Mouse (Mus musculus) midbrain, embryonic 11.5 days (tissue): ENCODE results near the gene Plekha5. TPM values are rescaled to one million over a fixed set of nuclear protein-coding genes. Genes with fewer than 3 reads are reported as not detected.

Source experiments
- ATAC-seq: fragments of 200-750 bp; cut with Nextera tagmentation; 2 replicates; pipeline ENCODE4 v1.8.0; 2017; ENCODE audit warnings: moderate TSS enrichment, moderate library complexity; ENCODE audit not compliant: low FRiP score
- DNase-seq: peaks from one replicate; pipeline ENCODE4 v3.0.0; 2015; ENCODE audit warnings: low spot score; ENCODE audit errors: missing footprints
- H3K27ac ChIP-seq: fragments of 300-500 bp; sonication (generic); 2 replicates; pipeline ENCODE4 v1.5.1; 2014; ENCODE audit warnings: low read depth, low read length
- H3K27me3 ChIP-seq: fragments of 300-500 bp; sonication (generic); 2 replicates; pipeline ENCODE4 v1.6.1; 2014; ENCODE audit warnings: mild to moderate bottlenecking, low read length, moderate library complexity, mixed read lengths; ENCODE audit not compliant: control insufficient read depth, insufficient read depth
- H3K36me3 ChIP-seq: fragments of 300-500 bp; sonication (generic); 2 replicates; pipeline ENCODE4 v1.6.1; 2014; ENCODE audit warnings: mild to moderate bottlenecking, low read length, moderate library complexity, mixed read lengths; ENCODE audit not compliant: control insufficient read depth, insufficient read depth
- H3K4me1 ChIP-seq: fragments of 300-500 bp; sonication (generic); 2 replicates; pipeline ENCODE4 v1.6.1; 2014; ENCODE audit warnings: low read length; ENCODE audit not compliant: control insufficient read depth, insufficient read depth
- H3K4me2 ChIP-seq: fragments of 300-500 bp; sonication (generic); 2 replicates; pipeline ENCODE4 v1.6.1; 2014; ENCODE audit warnings: mild to moderate bottlenecking, moderate library complexity
- H3K4me3 ChIP-seq: fragments of 300-500 bp; sonication (generic); 2 replicates; pipeline ENCODE4 v1.5.1; 2014; ENCODE audit warnings: low read depth, low read length
- H3K9ac ChIP-seq: fragments of 300-500 bp; sonication (generic); 2 replicates; pipeline ENCODE4 v1.6.1; 2014; ENCODE audit warnings: low read length
- H3K9me3 ChIP-seq: fragments of 300-500 bp; sonication (generic); 2 replicates; pipeline ENCODE4 v1.6.1; 2016; ENCODE audit warnings: low read length; ENCODE audit not compliant: control insufficient read depth
- whole genome bisulfite sequencing: fragments of 180-500 bp; shearing (Covaris S2); extraction: QIAGEN DNeasy Blood & Tissue Kit; methylation state at CpG from one replicate; pipeline ENCODE4 v1.1.7; 2014; 5-methylcytosine and 5-hydroxymethylcytosine counted together
- polyA plus RNA-seq: library from polyadenylated mRNA; unstranded; fragments of >200 nt; fragmentation: Nextera tagmentation; extraction: Ambion mirVana; gene quantifications from 2 replicates; pipeline ENCODE4 v1.2.1, GENCODE M21; 2014

The Plekha5 gene
- polyA plus RNA-seq, 1 experiment from 2014 or later, result 56.9 TPM

- Histone ChIP-seq H3K27me3 (no peaks in the 10 kb centered on the region), H3K9ac (no peak overlapping the region), H3K4me2 (no peak overlapping the region), H3K4me1 (peaks cover 5% of the 10 kb centered on the region; the same call in 1 of the 2 replicates), H3K4me3 (no peak overlapping the region), H3K27ac (no peak overlapping the region), H3K9me3 (no peaks in the 10 kb centered on the region), H3K36me3 (no peaks in the 10 kb centered on the region)
- WGBS, result 91% methylated on average over 10 of the region's 10 CpGs
- ATAC-seq (no peak), DNase-seq (no peak)
Measured at GRCm38 (mm10) chr6:140480425-140481081, 56.7 kb downstream of the Plekha5 start.

- Histone ChIP-seq H3K9me3 (no peaks in the 10 kb centered on the region), H3K9ac (no peak overlapping the region), H3K36me3 (no peaks in the 10 kb centered on the region), H3K4me3 (no peak overlapping the region), H3K4me2 (no peak overlapping the region), H3K27ac (no peak overlapping the region), H3K4me1 (peaks cover 5% of the 10 kb centered on the region; the same call in 1 of the 2 replicates), H3K27me3 (no peaks in the 10 kb centered on the region)
- DNase-seq (no peak), ATAC-seq (no peak)
- WGBS, result 82% methylated on average over 7 of the region's 7 CpGs
Measured at GRCm38 (mm10) chr6:140481701-140482460, 58.0 kb downstream of the Plekha5 start.

DNA sequence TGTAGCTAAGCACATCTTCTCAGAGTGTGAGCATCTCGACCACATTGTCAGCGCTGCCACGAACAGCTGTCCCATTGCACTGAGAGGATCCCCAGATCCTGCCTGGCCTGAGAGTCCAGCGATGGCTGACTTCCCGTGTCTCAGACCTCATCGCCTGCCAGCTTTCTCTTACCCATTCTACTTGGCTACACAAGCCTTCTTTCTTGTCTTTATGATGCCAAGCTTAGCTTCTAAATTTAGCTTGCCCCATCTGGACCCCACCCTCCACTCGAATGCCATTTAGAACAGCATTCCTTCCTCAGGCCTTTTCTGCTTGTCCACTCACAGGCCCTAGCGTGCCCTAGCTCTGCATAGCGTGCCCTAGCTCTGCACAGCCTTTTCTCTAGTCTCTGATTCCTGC is 60.3 kb downstream of the Plekha5 start:
- H3K4me3 ChIP-seq, result no peak overlapping the region
- no peaks in the 10 kb centered on the region for H3K36me3 ChIP-seq
- no peaks in the 10 kb centered on the region for H3K27me3 ChIP-seq
- WGBS, result 90% methylated on average over 9 of the region's 9 CpGs
- DNase-seq (no peak), ATAC-seq (no peak)
- no peak overlapping the region for H3K4me2 ChIP-seq
- no peak overlapping the region for H3K9ac ChIP-seq
- no peak overlapping the region for H3K27ac ChIP-seq
- H3K9me3 ChIP-seq, result no peaks in the 10 kb centered on the region
- peaks cover 2% of the 10 kb centered on the region; the same call in 1 of the 2 replicates for H3K4me1 ChIP-seq

GRCm38 (mm10) chr6:140485636-140486035 is 61.8 kb downstream of the Plekha5 start:
- ATAC-seq, result no peak
- Histone ChIP-seq H3K9ac (no peak overlapping the region), H3K27ac (no peak overlapping the region), H3K4me3 (no peak overlapping the region), H3K9me3 (no peaks in the 10 kb centered on the region), H3K27me3 (no peaks in the 10 kb centered on the region), H3K4me1 (peaks cover 2% of the 10 kb centered on the region; the same call in 1 of the 2 replicates), H3K4me2 (no peak overlapping the region), H3K36me3 (no peaks in the 10 kb centered on the region)
- no peak for DNase-seq
- WGBS, result 88% methylated on average over 6 of the region's 6 CpGs

- H3K27me3 ChIP-seq, result no peaks in the 10 kb centered on the region
- no peaks in the 10 kb centered on the region for H3K36me3 ChIP-seq
- no peak overlapping the region for H3K9ac ChIP-seq
- H3K4me1 ChIP-seq, result peaks cover 4% of the 10 kb centered on the region; the same call in 1 of the 2 replicates
- no peaks in the 10 kb centered on the region for H3K9me3 ChIP-seq
- H3K4me2 ChIP-seq, result no peak overlapping the region
- DNase-seq (no peak), ATAC-seq (no peak)
- H3K4me3 ChIP-seq, result no peak overlapping the region
- no peak overlapping the region for H3K27ac ChIP-seq
- WGBS, result 89% methylated on average over 5 of the region's 5 CpGs
Measured at GRCm38 (mm10) chr6:140486685-140487084, 62.8 kb downstream of the Plekha5 start.

DNA sequence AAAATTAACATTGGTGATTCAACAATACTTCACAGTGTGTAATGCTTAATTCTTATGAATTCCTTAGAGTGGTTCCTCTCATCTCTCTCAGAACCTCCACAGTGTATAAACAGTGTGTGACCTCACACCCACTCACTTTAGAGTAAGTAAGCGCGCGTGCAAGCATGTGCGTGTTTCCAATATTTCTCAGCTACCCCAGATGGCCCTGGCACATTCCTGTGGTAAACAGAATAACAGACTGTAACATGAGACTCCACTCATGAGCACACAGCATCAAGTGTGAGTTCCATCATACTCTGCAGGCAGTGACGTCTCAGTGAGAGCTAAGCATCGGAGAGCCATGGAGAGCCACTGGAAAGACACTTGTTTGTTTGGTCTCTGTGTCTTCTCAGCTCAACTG is 63.6 kb downstream of the Plekha5 start:
- Histone ChIP-seq H3K9me3 (no peaks in the 10 kb centered on the region), H3K4me3 (no peak overlapping the region), H3K9ac (no peak overlapping the region), H3K4me1 (peaks cover 4% of the 10 kb centered on the region; the same call in 1 of the 2 replicates), H3K4me2 (no peak overlapping the region), H3K36me3 (no peaks in the 10 kb centered on the region), H3K27me3 (no peaks in the 10 kb centered on the region), H3K27ac (no peak overlapping the region)
- DNase-seq, result no peak
- WGBS, result 88% methylated on average over 6 of the region's 6 CpGs
- no peak for ATAC-seq

DNA sequence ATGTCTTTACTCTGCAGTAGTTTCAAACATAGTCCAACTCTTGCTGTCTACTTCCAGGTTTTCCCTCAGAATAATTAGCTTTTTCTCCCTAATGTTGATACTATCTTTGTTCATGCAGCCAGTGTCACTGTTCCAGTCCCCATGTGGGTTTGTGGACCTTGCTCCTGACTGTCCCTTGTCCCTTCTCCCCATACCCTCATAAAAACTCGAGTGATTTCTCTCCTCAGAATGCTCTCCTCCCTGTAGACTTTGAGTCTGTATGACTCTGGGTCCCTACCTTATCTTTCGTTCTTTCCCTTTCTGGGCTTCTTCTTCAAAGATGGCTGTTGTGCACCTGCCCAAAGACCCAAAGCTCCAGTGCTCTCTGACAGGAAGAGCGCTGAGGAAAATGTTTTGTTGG is 64.8 kb downstream of the Plekha5 start:
- Histone ChIP-seq H3K27ac (no peak overlapping the region), H3K9me3 (no peaks in the 10 kb centered on the region), H3K4me3 (no peak overlapping the region), H3K27me3 (no peaks in the 10 kb centered on the region), H3K9ac (no peak overlapping the region), H3K4me2 (no peak overlapping the region), H3K36me3 (no peaks in the 10 kb centered on the region), H3K4me1 (0 out of 2 replicates have a peak, but pooled peaks cover 2% of the 10 kb centered on the region)
- 95% methylated on average over 3 of the region's 3 CpGs for WGBS
- ATAC-seq, result no peak
- no peak for DNase-seq

DNA sequence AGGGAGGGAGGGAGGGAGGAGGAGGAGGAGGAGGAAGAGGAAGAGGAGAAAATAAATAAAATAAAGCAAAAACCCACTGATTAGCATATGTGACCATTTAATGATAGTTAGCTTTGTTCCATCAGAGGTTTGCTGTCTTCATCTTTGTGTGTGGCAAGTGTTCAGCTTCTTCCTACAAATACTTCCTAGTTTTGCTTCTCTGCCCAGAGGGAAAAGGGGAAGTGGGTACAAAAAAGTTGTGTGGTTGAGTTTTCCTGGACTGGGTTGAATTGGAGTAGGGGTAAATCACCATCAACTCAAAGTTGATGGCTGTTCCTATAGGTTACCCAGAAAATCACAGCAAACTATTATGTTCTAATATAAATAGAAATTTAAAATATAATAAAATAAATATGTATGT is 65.7 kb downstream of the Plekha5 start:
- no peak overlapping the region for H3K4me3 ChIP-seq
- 0 out of 2 replicates have a peak, but pooled peaks cover 2% of the 10 kb centered on the region for H3K4me1 ChIP-seq
- no peaks in the 10 kb centered on the region for H3K36me3 ChIP-seq
- H3K27me3 ChIP-seq, result no peaks in the 10 kb centered on the region
- H3K4me2 ChIP-seq, result no peak overlapping the region
- H3K27ac ChIP-seq, result no peak overlapping the region
- no peak overlapping the region for H3K9ac ChIP-seq
- ATAC-seq, result no peak
- no peak for DNase-seq
- H3K9me3 ChIP-seq, result no peaks in the 10 kb centered on the region

DNA sequence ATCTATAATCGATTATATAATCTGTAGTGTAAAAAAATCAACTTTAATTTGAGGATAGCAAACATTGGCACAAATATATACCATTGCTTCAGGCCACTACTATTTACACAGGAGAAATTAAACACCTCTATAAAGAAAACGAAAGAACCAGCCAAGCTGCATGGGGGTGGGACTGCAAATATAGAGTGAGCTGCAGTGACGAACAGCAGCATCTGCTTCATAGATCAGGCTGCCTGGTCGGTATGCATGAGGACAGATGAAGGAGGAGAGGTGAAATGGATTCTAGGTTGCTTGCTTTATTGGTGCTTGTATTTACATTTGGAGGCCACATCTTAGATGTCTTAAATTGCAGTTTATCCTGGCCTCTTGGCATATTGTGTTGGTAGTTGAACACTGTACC is 66.4 kb downstream of the Plekha5 start:
- ATAC-seq (no peak), DNase-seq (no peak)
- H3K9me3 ChIP-seq, result no peaks in the 10 kb centered on the region
- no peaks in the 10 kb centered on the region for H3K36me3 ChIP-seq
- H3K4me3 ChIP-seq, result no peak overlapping the region
- WGBS, result 87% methylated on average over 4 of the region's 4 CpGs
- no peak overlapping the region for H3K27ac ChIP-seq
- H3K4me1 ChIP-seq, result 0 out of 2 replicates have a peak, but pooled peaks cover 2% of the 10 kb centered on the region
- H3K9ac ChIP-seq, result no peak overlapping the region
- no peaks in the 10 kb centered on the region for H3K27me3 ChIP-seq
- no peak overlapping the region for H3K4me2 ChIP-seq
